Mouse (Mus musculus): ENCODE results near the gene Il17rc. TPM values are rescaled to one million over a fixed set of nuclear protein-coding genes. Genes with fewer than 3 reads are reported as not detected.
A peak's percentile ranks its signal among the peaks of the same experiment; 100 is the strongest.

Il17rc gene
- polyA plus RNA-seq, 1 experiment from 2014 or later, result 1.4 TPM

DNA sequence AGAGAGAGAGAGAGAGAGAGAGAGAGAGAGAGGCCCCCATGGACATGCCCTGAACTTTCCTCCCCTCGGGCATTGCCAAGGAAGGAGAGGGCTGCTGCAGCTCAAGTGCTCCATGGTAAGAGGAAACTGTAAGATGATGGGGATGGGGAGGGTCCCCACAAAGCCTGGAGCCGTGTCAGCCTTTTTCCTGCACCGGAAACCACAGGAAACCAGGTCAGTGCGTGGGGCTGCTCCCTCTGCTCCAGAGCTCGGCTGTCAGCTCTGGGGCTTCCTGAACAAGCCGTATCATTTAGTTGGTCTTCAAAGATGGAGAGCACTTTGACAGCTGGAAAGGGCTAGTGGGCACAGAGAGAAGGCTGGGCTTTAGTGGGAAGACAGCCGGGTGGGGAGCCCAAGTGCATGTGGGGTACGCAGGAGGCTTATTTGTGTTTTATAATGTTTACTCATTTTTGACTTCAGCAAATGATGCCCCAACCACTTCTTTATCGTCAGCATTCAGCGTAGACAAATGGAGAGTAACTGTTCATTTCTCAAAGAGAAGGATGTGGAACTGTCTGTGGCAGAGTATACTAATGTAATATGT lies 13.2 kb upstream of the Il17rc start, which contains the start of gene Il17re:
Gene Il17re (plus strand): TSS at position 533 of the 583 bp plus-strand sequence.
- Histone ChIP-seq H3K4me1 (no peaks in the 10 kb centered on the region), H3K4me2 (no peak within 1 kb of the TSS), H3K27me3 (no peaks in the 10 kb centered on the region), H3K9me3 (replicated peaks) (no peaks in the 10 kb centered on the region), H3K36me3 (ENCODE audit: poor library complexity, severe bottlenecking) (no peaks in the 10 kb centered on the region), H3K9ac (no peak within 1 kb of the TSS), H3K27ac (no peak within 1 kb of the TSS), H3K4me3 (no peak within 1 kb of the TSS)
- ATAC-seq, result no peak
- WGBS, result 75% methylated on average over 10 of the region's 10 CpGs

DNA sequence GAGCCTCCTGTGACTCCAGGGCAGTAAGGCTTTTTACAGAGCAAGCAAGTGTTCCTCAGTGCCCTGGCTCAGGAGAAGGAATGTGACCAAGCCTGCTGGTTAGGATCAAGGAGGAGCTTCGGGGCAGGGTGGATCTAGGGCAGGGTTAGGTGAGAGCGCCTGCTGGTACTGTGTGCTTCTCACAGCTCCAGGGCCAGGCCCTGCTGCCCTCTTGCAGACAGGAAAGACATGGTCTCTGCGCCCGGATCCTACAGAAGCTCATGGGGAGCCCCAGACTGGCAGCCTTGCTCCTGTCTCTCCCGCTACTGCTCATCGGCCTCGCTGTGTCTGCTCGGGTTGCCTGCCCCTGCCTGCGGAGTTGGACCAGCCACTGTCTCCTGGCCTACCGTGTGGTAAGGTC lies 12.6 kb upstream of the Il17rc start:
- no peaks in the 10 kb centered on the region for H3K27me3 ChIP-seq
- H3K27ac ChIP-seq, result no peak overlapping the region
- ATAC-seq, result no peak
- no peaks in the 10 kb centered on the region for H3K9me3 ChIP-seq (replicated peaks)
- H3K9ac ChIP-seq, result no peak overlapping the region
- H3K4me2 ChIP-seq, result no peak overlapping the region
- H3K36me3 ChIP-seq (ENCODE audit: poor library complexity, severe bottlenecking), result no peaks in the 10 kb centered on the region
- H3K4me1 ChIP-seq, result no peaks in the 10 kb centered on the region
- no peak overlapping the region for H3K4me3 ChIP-seq
- 69% methylated on average over 10 of the region's 10 CpGs for WGBS

DNA sequence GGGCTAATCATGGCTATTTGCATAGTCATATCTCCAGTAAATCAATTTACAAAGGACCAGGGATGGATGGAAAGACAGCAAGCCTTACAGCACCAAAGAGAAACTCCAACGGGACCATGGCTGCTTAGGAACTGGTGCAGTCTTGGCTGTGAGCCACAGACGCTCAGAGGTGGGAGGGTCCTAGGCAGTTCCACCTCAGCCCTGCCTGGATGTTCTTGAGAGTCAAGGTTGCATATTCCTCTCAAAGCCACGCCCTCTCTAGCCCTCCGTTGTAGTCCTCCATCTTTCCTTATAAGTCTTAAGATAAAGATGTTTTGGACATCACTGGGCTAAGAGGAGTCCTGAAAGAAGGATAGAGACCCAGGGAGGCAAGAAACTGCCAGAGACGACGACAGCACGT lies 7.2 kb upstream of the Il17rc start:
- Histone ChIP-seq H3K4me2 (no peak overlapping the region), H3K4me3 (no peak overlapping the region), H3K36me3 (ENCODE audit: poor library complexity, severe bottlenecking) (no peaks in the 10 kb centered on the region), H3K27ac (no peak overlapping the region), H3K27me3 (peaks cover 20% of the 10 kb centered on the region; the same call in 1 of the 2 replicates), H3K4me1 (0 out of 2 replicates have a peak, but pooled peaks cover 3% of the 10 kb centered on the region), H3K9ac (no peak overlapping the region), H3K9me3 (replicated peaks) (no peaks in the 10 kb centered on the region)
- ATAC-seq, result no peak
- WGBS, result 78% methylated on average over 7 of the region's 7 CpGs

DNA sequence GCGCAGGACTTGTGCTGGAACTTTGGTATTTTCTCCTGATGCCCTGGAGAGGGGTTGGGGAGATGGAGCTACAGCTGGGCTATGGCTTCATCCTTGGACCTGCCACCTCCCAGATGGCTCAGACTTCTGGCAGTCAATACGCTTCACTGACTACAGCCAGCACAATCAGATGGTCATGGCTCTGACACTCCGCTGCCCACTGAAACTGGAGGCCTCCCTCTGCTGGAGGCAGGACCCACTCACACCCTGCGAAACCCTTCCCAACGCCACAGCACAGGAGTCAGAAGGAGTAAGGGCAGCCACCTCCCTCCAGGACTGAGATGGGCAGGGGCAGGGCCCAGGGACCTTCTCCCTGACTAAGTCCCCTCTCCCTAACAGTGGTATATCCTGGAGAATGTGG lies 5.6 kb upstream of the Il17rc start:
- Histone ChIP-seq H3K4me2 (no peak overlapping the region), H3K27me3 (peaks cover 35% of the 10 kb centered on the region), H3K4me3 (no peak overlapping the region), H3K36me3 (ENCODE audit: poor library complexity, severe bottlenecking) (no peaks in the 10 kb centered on the region), H3K9ac (no peak overlapping the region), H3K9me3 (replicated peaks) (no peaks in the 10 kb centered on the region), H3K4me1 (peaks cover 13% of the 10 kb centered on the region), H3K27ac (no peak overlapping the region)
- ATAC-seq, result no peak
- 71% methylated on average over 5 of the region's 5 CpGs for WGBS

DNA sequence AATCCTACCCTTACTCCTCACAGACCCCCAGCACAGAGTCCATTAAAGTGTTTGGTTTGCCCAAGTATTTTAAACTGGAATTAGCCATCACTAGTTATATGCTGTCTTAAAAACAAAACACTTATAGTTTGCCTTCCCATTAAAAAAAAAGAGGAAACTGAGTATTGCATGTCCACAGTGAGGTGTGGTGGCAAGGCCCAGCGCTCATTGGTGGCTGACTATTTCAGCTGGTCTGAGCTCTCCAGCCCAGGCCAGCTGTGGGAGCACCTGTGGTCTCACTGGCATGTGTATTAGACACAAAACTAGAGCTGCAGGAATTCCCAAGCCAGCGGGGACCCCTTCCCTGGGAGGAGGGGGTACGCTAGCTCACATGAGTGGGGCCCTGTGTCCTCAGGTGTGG lies 2.7 kb upstream of the Il17rc start:
- H3K4me1 ChIP-seq, result peaks cover 13% of the 10 kb centered on the region
- no peak for ATAC-seq
- H3K27ac ChIP-seq, result no peak overlapping the region
- H3K36me3 ChIP-seq (ENCODE audit: poor library complexity, severe bottlenecking), result no peaks in the 10 kb centered on the region
- no peaks in the 10 kb centered on the region for H3K9me3 ChIP-seq (replicated peaks)
- peak overlapping the region; percentile 69 for H3K4me2 ChIP-seq
- H3K4me3 ChIP-seq, result no peak overlapping the region
- H3K9ac ChIP-seq, result no peak overlapping the region
- H3K27me3 ChIP-seq, result peaks cover 56% of the 10 kb centered on the region
- 73% methylated on average over 3 of the region's 3 CpGs for WGBS

DNA sequence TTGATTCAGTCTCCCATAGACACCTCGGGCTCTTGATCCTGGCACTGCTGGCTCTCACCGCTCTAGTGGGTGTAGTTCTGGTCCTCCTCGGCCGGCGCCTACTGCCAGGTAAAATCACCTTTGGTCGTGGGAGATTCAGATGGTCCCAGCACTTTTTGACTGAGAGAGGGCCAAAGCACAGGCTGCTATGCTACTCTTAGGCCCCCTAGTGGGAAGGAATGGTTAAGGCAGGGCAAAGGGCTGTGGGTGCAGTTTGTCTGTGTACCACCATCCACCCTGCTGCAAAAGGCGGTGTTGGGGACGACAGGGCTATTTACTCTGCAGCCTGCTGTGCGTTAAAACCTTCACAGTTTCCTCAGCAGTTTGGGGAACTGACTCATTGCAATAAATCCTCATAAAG lies 2.2 kb upstream of the Il17rc start:
- Histone ChIP-seq H3K27me3 (peaks cover 54% of the 10 kb centered on the region), H3K27ac (no peak overlapping the region), H3K4me1 (peaks cover 13% of the 10 kb centered on the region), H3K9ac (peak overlapping the region; percentile 51), H3K9me3 (replicated peaks) (no peaks in the 10 kb centered on the region), H3K36me3 (ENCODE audit: poor library complexity, severe bottlenecking) (no peaks in the 10 kb centered on the region), H3K4me2 (peak overlapping the region; percentile 69), H3K4me3 (peak overlapping the region; percentile 39)
- ATAC-seq, result peak; percentile 75
- WGBS, result 9% methylated on average over 9 of the region's 9 CpGs

DNA sequence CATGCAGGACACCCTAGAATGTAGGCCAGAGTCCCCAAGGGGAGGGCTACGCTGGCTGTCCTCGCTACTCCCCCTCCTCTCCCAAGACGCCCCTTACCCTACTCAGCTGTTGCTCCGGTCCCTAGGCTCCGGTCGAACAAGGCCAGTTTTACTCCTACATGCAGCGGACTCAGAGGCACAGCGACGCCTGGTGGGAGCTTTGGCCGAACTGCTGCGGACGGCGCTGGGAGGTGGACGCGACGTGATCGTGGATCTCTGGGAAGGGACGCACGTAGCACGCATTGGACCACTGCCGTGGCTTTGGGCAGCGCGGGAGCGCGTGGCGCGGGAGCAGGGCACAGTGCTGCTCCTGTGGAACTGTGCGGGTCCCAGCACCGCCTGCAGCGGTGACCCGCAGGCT lies 1.8 kb upstream of the Il17rc start:
- peaks cover 13% of the 10 kb centered on the region for H3K4me1 ChIP-seq
- no peak overlapping the region for H3K27ac ChIP-seq
- H3K9me3 ChIP-seq (replicated peaks), result no peaks in the 10 kb centered on the region
- peak overlapping the region; percentile 69 for H3K4me2 ChIP-seq
- H3K36me3 ChIP-seq (ENCODE audit: poor library complexity, severe bottlenecking), result no peaks in the 10 kb centered on the region
- H3K9ac ChIP-seq, result peak overlapping the region; percentile 51
- under 1% methylated on average over 31 of the region's 31 CpGs for WGBS
- peaks cover 50% of the 10 kb centered on the region for H3K27me3 ChIP-seq
- ATAC-seq, result peak; percentile 84
- peak overlapping the region; percentile 39 for H3K4me3 ChIP-seq

DNA sequence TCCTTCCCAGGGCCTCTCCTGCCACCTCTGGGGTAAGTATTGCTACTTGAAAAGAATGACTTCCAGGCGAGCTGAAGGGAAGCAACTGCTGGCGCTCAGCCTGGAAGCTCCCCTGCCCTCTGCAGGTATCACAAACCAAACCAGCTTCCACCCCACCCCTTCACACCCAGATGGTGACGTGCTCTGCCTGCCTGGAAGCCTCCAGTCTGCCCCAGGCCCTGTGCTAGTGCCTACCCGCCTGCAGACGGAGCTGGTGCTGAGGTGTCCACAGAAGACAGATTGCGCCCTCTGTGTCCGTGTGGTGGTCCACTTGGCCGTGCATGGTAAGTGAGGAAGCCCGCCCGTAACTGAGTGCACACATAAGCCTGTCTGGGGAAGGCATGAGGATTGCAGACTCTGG lies 834 bp downstream of the Il17rc start:
- 68% methylated on average over 10 of the region's 10 CpGs for WGBS
- H3K27me3 ChIP-seq, result peaks cover 48% of the 10 kb centered on the region
- H3K9me3 ChIP-seq (replicated peaks), result no peaks in the 10 kb centered on the region
- H3K9ac ChIP-seq, result no peak overlapping the region
- no peak overlapping the region for H3K4me3 ChIP-seq
- H3K36me3 ChIP-seq (ENCODE audit: poor library complexity, severe bottlenecking), result no peaks in the 10 kb centered on the region
- no peak for ATAC-seq
- peaks cover 13% of the 10 kb centered on the region for H3K4me1 ChIP-seq
- no peak overlapping the region for H3K4me2 ChIP-seq
- no peak overlapping the region for H3K27ac ChIP-seq

DNA sequence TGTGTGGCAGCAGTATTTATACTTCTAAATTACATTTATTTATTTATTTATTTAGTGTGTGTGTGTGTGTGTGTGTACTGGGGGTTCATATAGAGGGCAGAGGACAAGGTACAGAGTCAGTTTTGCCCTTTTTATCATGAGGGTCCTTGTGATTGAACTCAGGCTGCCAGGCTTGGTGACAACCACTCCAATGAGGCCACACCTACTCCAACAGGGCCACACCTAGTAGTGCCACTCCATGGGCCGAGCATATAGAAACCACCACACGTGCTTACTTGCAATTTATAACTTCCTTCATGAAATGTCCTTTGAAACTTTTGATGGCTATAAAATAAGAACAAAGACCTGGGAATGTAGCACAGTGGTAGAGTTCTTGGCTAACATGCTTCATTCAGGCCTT lies 2.0 kb downstream of the Il17rc start:
- Histone ChIP-seq H3K9ac (no peak overlapping the region), H3K27ac (no peak overlapping the region), H3K4me2 (no peak overlapping the region), H3K4me3 (no peak overlapping the region), H3K9me3 (replicated peaks) (no peaks in the 10 kb centered on the region), H3K4me1 (peaks cover 13% of the 10 kb centered on the region), H3K36me3 (ENCODE audit: poor library complexity, severe bottlenecking) (no peaks in the 10 kb centered on the region), H3K27me3 (peaks cover 46% of the 10 kb centered on the region)
- ATAC-seq, result no peak
- 89% methylated on average over 2 of the region's 2 CpGs for WGBS

DNA sequence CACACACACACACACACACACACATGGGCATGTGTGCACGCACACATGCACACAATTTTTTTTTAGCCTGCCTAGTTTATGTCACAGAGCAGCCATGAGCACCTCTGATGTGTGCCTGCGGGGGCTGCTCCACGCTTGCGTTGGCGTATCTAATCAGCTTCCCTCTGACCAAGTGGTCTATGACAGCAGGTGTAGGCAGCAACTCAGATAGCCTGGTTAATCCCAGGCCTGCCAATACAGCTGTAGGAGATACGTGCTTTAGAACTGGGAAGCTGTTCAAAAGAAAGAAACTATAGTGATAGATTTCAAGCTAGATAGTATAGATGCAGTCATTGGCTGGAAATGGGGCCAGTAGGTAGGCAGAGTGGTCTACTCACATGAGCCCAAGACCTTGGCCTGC lies 2.5 kb downstream of the Il17rc start:
- Histone ChIP-seq H3K9me3 (replicated peaks) (no peaks in the 10 kb centered on the region), H3K4me2 (no peak overlapping the region), H3K9ac (no peak overlapping the region), H3K27me3 (peaks cover 44% of the 10 kb centered on the region), H3K27ac (no peak overlapping the region), H3K36me3 (ENCODE audit: poor library complexity, severe bottlenecking) (no peaks in the 10 kb centered on the region), H3K4me1 (peaks cover 13% of the 10 kb centered on the region), H3K4me3 (no peak overlapping the region)
- 92% methylated on average over 6 of the region's 6 CpGs for WGBS
- no peak for ATAC-seq

DNA sequence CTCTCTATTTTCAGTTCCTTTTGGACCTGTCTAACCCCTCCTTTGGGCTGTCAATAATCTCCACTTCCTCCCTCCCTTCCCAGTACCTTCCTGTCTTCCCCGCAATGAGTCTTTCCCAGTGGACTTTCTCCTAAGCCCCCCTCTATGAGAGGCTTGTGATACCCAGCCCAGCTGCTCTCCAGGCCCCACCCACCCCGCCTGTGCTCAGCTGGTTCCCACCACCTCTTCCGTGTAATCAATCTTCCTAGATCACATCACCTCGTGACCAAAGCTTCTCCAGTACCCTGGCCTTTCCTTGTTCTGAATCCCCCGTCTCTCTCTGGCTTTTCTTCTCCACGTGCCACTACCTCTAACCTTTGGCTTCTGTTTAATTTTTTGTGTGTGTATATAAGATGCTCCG lies 6.1 kb downstream of the Il17rc start:
- Histone ChIP-seq H3K9ac (no peak overlapping the region), H3K9me3 (replicated peaks) (no peaks in the 10 kb centered on the region), H3K4me2 (no peak overlapping the region), H3K4me3 (no peak overlapping the region), H3K27me3 (peaks cover 22% of the 10 kb centered on the region), H3K4me1 (peaks cover 7% of the 10 kb centered on the region; the same call in 1 of the 2 replicates), H3K36me3 (ENCODE audit: poor library complexity, severe bottlenecking) (no peaks in the 10 kb centered on the region), H3K27ac (no peak overlapping the region)
- no peak for ATAC-seq
- WGBS, result 66% methylated on average over 7 of the region's 7 CpGs

DNA sequence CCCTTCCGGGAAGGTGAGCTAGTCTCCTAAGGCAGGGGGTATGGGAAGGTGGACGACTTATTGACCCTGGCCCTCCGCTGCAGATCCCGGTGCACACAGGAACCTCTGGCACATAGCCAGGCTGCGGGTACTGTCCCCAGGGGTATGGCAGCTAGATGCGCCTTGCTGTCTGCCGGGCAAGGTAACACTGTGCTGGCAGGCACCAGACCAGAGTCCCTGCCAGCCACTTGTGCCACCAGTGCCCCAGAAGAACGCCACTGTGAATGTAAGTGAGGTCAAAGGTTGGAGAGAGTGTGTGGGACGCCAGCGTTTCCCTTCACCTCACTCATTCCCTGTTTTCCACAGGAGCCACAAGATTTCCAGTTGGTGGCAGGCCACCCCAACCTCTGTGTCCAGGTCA lies 7.7 kb downstream of the Il17rc start:
- ATAC-seq, result no peak
- H3K36me3 ChIP-seq (ENCODE audit: poor library complexity, severe bottlenecking), result no peaks in the 10 kb centered on the region

More for the DNA sequence above, 7.7 kb downstream of the Il17rc start:
- Histone ChIP-seq H3K4me1 (peaks cover 13% of the 10 kb centered on the region), H3K9ac (no peak overlapping the region), H3K9me3 (replicated peaks) (no peaks in the 10 kb centered on the region), H3K4me2 (no peak overlapping the region), H3K27me3 (peaks cover 18% of the 10 kb centered on the region), H3K4me3 (no peak overlapping the region), H3K27ac (no peak overlapping the region)
- WGBS, result 92% methylated on average over 10 of the region's 10 CpGs

All from forebrain, embryonic 13.5 days (tissue).